Mouse (Mus musculus) G1E (cell line): ENCODE measurements around the gene Drp2. TPM values are rescaled to one million over a fixed set of nuclear protein-coding genes. Genes with fewer than 3 reads are reported as not detected.

Experiments used
- ATAC-seq: 2 replicates; pipeline ENCODE4 v1.8.0; 2016; ENCODE audit warnings: mild to moderate bottlenecking; ENCODE audit not compliant: insufficient number of reproducible peaks, poor library complexity, low FRiP score, severe bottlenecking; ENCODE audit errors: extremely low read depth
- DNase-seq: peaks from one replicate; pipeline ENCODE4 v3.0.0; 2012; ENCODE audit warnings: low spot score
- H3K27me3 ChIP-seq: 2 replicates; pipeline ENCODE4 v1.6.1; 2012; ENCODE audit warnings: mild to moderate bottlenecking, low read length, inconsistent platforms; ENCODE audit not compliant: insufficient read depth
- H3K36me3 ChIP-seq: replicated peaks from 2 replicates; pipeline ENCODE3; 2012; ENCODE audit warnings: mild to moderate bottlenecking, inconsistent platforms
- H3K4me1 ChIP-seq: 2 replicates; pipeline ENCODE4 v1.6.1; 2012; ENCODE audit warnings: low read depth, low read length, inconsistent platforms, mixed read lengths; ENCODE audit not compliant: insufficient read depth
- H3K4me3 ChIP-seq: 2 replicates; pipeline ENCODE4 v1.5.1; 2012; ENCODE audit warnings: low read depth, mild to moderate bottlenecking, inconsistent platforms, low read length, moderate library complexity, mixed read lengths
- H3K9me3 ChIP-seq: replicated peaks from 2 replicates; pipeline ENCODE4 v1.6.1; 2012; ENCODE audit warnings: inconsistent platforms
- CTCF ChIP-seq: IDR thresholded peaks from 2 replicates; pipeline ENCODE4 v1.5.1; 2012; ENCODE audit warnings: low read depth, low read length, inconsistent platforms, mixed read lengths
- GATA1 ChIP-seq: IDR thresholded peaks from 2 replicates; pipeline ENCODE4 v1.6.1; 2012; ENCODE audit warnings: borderline replicate concordance, low read length, inconsistent platforms, mixed read lengths
- GATA2 ChIP-seq: IDR thresholded peaks from 2 replicates; pipeline ENCODE4 v1.6.1; 2012; ENCODE audit warnings: low read depth, low read length, inconsistent platforms, borderline replicate concordance
- POLR2AphosphoS5 ChIP-seq: IDR thresholded peaks from 2 replicates; pipeline ENCODE4 v1.6.1; 2012; ENCODE audit warnings: low read depth, low read length, inconsistent platforms; ENCODE audit not compliant: insufficient replicate concordance
- TAL1 ChIP-seq: conservative IDR thresholded peaks from 2 replicates; pipeline ENCODE4 v1.6.1; 2012; ENCODE audit warnings: low read depth, low read length, inconsistent platforms, mixed read lengths
- polyA plus RNA-seq: library from polyadenylated mRNA; stranded (reverse); fragments of >175 nt; gene quantifications from 2 replicates; pipeline ENCODE4 v1.2.3, GENCODE M21; 2012
- total RNA-seq, 2 experiments: library from RNA; stranded (forward) in 1 of 2; stranded (reverse) in 1 of 2; fragments of 200-1000 nt in 1 of 2; fragments of >200 nt in 1 of 2; fragmentation: Nextera tagmentation in 1 of 2; gene quantifications; 2 replicates each; pipeline ENCODE4 v1.2.3; 2014 to 2017

The Drp2 gene
- total and polyA plus RNA-seq, 3 experiments, result 0.04 to 0.98 (median 0.22) TPM

GRCm38 (mm10) chrX:134425798-134426197 lies 21.4 kb downstream of the Drp2 start:
- H3K36me3 ChIP-seq, result no peaks in the 10 kb centered on the region
- ATAC-seq (no peak), DNase-seq (no peak)
- H3K27me3 ChIP-seq, result no peaks in the 10 kb centered on the region
- no peaks in the 10 kb centered on the region for H3K4me1 ChIP-seq
- no peak overlapping the region for H3K4me3 ChIP-seq
- TF ChIP-seq TAL1, result no peak
- TF ChIP-seq POLR2AphosphoS5, result no peak
- TF ChIP-seq GATA1, result no peak
- no peak for TF ChIP-seq CTCF
- no peak for TF ChIP-seq GATA2
- H3K9me3 ChIP-seq, result no peaks in the 10 kb centered on the region

- Histone ChIP-seq H3K4me3 (no peak overlapping the region), H3K36me3 (no peaks in the 10 kb centered on the region), H3K9me3 (no peaks in the 10 kb centered on the region), H3K27me3 (no peaks in the 10 kb centered on the region), H3K4me1 (no peaks in the 10 kb centered on the region)
- ATAC-seq, result no peak
- TF ChIP-seq GATA1 (no peak), POLR2AphosphoS5 (no peak), CTCF (no peak), GATA2 (no peak), TAL1 (no peak)
- no peak for DNase-seq
Observed at GRCm38 (mm10) chrX:134426819-134427218, 22.5 kb downstream of the Drp2 start.

DNA sequence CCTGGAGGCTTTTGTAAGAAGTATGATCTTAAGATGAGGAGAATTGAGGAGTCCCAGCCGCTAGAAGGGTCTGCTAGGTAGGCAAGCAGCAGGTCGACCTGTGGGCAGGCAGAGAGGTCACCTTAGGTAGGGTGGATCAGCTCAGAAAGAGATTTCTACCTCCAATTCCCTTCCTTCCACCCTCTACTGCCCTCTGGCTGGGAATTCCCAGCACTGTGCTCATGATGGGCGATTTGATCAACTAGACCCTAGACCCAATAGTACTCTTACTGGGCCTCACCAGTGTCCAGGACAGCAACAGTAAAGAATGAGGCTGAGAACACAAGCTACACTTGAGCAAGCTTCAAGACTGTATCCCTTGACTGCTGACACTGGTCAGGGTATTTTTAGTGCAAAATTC lies 23.0 kb downstream of the Drp2 start:
- Histone ChIP-seq H3K27me3 (no peaks in the 10 kb centered on the region), H3K4me1 (no peaks in the 10 kb centered on the region), H3K36me3 (no peaks in the 10 kb centered on the region), H3K9me3 (no peaks in the 10 kb centered on the region), H3K4me3 (no peak overlapping the region)
- ATAC-seq (no peak), DNase-seq (no peak)
- no peak for TF ChIP-seq GATA2
- no peak for TF ChIP-seq POLR2AphosphoS5
- TF ChIP-seq GATA1, result no peak
- TF ChIP-seq TAL1, result no peak
- no peak for TF ChIP-seq CTCF

- DNase-seq (no peak), ATAC-seq (no peak)
- Histone ChIP-seq H3K27me3 (no peaks in the 10 kb centered on the region), H3K36me3 (no peaks in the 10 kb centered on the region), H3K4me3 (no peak overlapping the region), H3K4me1 (no peaks in the 10 kb centered on the region), H3K9me3 (peaks cover 7% of the 10 kb centered on the region)
- TF ChIP-seq TAL1, result no peak
- TF ChIP-seq GATA1, result no peak
- TF ChIP-seq CTCF, result no peak
- TF ChIP-seq GATA2, result no peak
- no peak for TF ChIP-seq POLR2AphosphoS5
Observed at GRCm38 (mm10) chrX:134474988-134475710, 70.8 kb downstream of the Drp2 start.

GRCm38 (mm10) chrX:134476290-134476689 lies 71.9 kb downstream of the Drp2 start, which contains the start of gene Taf7l:
TSS of gene Taf7l (minus strand) at chrX:134476490.
- Histone ChIP-seq H3K9me3 (peaks cover 7% of the 10 kb centered on the region), H3K4me3 (no peak within 1 kb of the TSS), H3K27me3 (no peaks in the 10 kb centered on the region), H3K36me3 (no peaks in the 10 kb centered on the region), H3K4me1 (no peaks in the 10 kb centered on the region)
- TF ChIP-seq GATA2 (no peak), POLR2AphosphoS5 (no peak), TAL1 (no peak), CTCF (no peak), GATA1 (no peak)
- ATAC-seq, result no peak
- DNase-seq, result no peak

- TF ChIP-seq GATA1 (no peak), CTCF (no peak), TAL1 (no peak)
- DNase-seq, result no peak
- no peak for ATAC-seq
- Histone ChIP-seq H3K4me3 (no peak overlapping the region), H3K9me3 (no peaks in the 10 kb centered on the region), H3K36me3 (no peaks in the 10 kb centered on the region), H3K27me3 (no peaks in the 10 kb centered on the region), H3K4me1 (no peaks in the 10 kb centered on the region)
Observed at GRCm38 (mm10) chrX:134481720-134482119, 77.4 kb downstream of the Drp2 start.
